Mouse (Mus musculus) common myeloid progenitor, adult 5-6 weeks (primary cell): ENCODE measurements around the gene Cnbd2. TPM values are rescaled to one million over a fixed set of nuclear protein-coding genes. Genes with fewer than 3 reads are reported as not detected.

Experiments used
- ATAC-seq: replicated peaks from 2 replicates; pipeline ENCODE4 v1.8.0; 2016; ENCODE audit warnings: low read depth, mild to moderate bottlenecking, moderate TSS enrichment, inconsistent platforms; ENCODE audit not compliant: poor library complexity, severe bottlenecking
- total RNA-seq: library from RNA; stranded (forward); fragments of 200-1000, 187-1606 nt; gene quantifications from 2 replicates; pipeline ENCODE4 v1.2.3, GENCODE M21; 2017

Gene Cnbd2
- total RNA-seq, 1 experiment from 2014 or later, result 5.8 TPM

DNA sequence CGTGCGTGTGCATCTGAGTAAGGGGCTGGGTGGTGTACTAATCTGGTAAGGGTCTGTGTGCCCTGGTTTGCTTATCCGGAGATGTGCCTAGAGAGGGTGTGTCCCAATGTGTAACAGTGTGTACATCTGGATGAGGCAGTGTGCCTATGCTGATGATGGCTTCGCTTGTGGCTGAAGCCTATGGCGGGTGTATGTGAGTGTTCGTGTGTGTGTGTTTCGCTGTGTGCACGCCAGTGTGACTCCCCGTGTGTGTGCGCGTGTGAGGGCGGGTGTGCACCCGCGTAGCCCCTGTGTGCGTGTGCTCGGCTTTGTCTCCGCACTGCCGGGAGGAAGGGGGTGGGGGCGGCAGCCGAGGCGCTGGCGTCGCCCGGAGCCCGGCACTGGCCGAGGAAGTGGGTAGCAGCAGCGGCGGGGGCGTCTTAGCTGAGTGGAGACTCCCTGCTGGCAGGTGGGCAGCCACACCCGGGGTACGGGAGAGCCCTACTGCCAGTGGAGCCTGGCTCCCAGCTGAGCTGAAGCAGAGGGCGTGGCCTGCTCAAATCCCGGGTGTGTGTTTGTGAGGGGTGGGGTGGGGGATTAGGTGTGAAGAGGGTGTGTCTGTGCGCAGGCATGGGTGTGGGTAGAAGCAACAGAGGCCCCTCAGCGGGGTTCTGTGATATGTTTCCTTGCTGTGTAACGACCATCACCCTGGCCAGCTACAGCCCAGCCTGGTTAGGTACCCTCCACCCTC is 109.4 kb downstream of the Cnbd2 start:
- peak; percentile 34 for ATAC-seq

DNA sequence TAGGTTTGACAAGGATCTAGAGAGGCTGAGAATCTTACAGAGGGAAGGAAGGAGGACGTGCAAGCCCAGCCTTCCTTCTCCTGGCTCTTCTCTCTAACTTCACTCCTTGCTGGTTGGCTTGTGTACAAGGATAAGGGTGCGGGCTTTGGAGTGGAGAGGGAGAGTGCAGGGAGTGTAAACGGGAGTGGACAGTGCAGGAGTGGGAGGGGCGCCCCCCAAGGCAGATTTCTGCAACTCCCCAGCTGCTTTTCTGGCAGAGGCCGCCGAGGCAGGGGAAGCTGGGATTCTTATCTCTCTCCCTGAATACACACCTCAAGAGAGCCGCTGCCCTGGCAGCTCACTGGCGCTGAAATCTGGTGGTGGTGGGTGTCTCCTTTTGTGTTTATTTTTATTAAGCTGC is 110.5 kb downstream of the Cnbd2 start:
- no peak for ATAC-seq

DNA sequence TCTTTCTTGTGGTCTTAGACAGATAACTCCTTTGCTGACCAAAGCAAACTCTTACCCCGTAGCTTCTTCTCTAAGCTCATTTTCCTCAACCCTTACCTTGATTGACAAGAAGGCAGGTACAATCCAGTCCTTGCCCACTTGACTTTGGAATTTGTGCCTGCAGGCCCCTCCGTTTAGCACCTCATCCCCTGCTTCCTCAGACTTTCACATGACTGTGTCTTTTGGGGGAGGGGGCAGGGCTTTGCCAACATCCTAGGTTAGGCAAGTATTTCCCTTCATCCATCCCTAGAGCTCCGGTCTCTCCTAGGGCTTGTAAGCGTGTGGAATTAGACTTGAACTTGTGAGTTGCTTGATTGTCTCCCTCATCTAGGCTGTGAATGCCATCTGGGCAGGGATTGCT is 111.6 kb downstream of the Cnbd2 start:
- no peak for ATAC-seq

Other genes with a start within 250 kb of the Cnbd2 start
- gene Spag4, start 247.1 kb upstream of the Cnbd2 start, total RNA-seq, result 2.4 and 2.6 TPM in 2 replicates
- 19.7 and 22.7 TPM in 2 replicates for gene Cpne1, start 200.3 kb upstream of the Cnbd2 start, total RNA-seq
- gene Rbm12, start 200.3 kb upstream of the Cnbd2 start, total RNA-seq, result 41.2 and 51.7 TPM in 2 replicates
- 32.1 and 33.0 TPM in 2 replicates for gene Gm28036, start 185.2 kb upstream of the Cnbd2 start, total RNA-seq
- 15.8 and 28.5 TPM in 2 replicates for gene Romo1, start 168.3 kb upstream of the Cnbd2 start, total RNA-seq
- 43.2 and 47.0 TPM in 2 replicates for gene Nfs1, start 168.1 kb upstream of the Cnbd2 start, total RNA-seq
- 689 and 779 TPM in 2 replicates for gene Rbm39, start 132.1 kb upstream of the Cnbd2 start, total RNA-seq
- 75.0 and 79.0 TPM in 2 replicates for gene Phf20, start 115.8 kb upstream of the Cnbd2 start, total RNA-seq
- gene Scand1, start 405 bp downstream of the Cnbd2 start, total RNA-seq, result 4.9 and 12.3 TPM in 2 replicates
- 0.34 and 1.3 TPM in 2 replicates for gene Epb41l1, start 108.6 kb downstream of the Cnbd2 start, total RNA-seq
- gene Aar2, start 235.3 kb downstream of the Cnbd2 start, total RNA-seq, result 10.6 and 24.3 TPM in 2 replicates